Mouse (Mus musculus) urinary bladder, postnatal 0 days (tissue): ENCODE measurements around the gene 1700049E17Rik1. TPM values are rescaled to one million over a fixed set of nuclear protein-coding genes. Genes with fewer than 3 reads are reported as not detected.

ENCODE experiments used
- polyA plus RNA-seq: library from polyadenylated mRNA; unstranded; fragments of >200 nt; fragmentation: Nextera tagmentation; extraction: Ambion mirVana; gene quantifications from 2 replicates; pipeline ENCODE4 v1.2.1, GENCODE M21; 2015

The 1700049E17Rik1 gene
- not detected in 2 replicates for polyA plus RNA-seq

GRCm38 (mm10) chr14:41924649-41925048 is at the start of gene 1700049E17Rik1:
Gene 1700049E17Rik1, plus strand, starts transcription at chr14:41924949.

GRCm38 (mm10) chr14:41907190-41907589 is 17.6 kb upstream of the 1700049E17Rik1 start, which contains the start of gene Gm7980:
Gene Gm7980, minus strand, starts transcription at chr14:41907290.

GRCm38 (mm10) chr14:41943695-41944094 is 18.9 kb downstream of the 1700049E17Rik1 start, which contains the start of gene 1700024B05Rik:
Gene 1700024B05Rik, plus strand, starts transcription at chr14:41943995.

GRCm38 (mm10) chr14:41967827-41968226 is 43.1 kb downstream of the 1700049E17Rik1 start, which contains the start of gene Gm6401:
Gene Gm6401, minus strand, starts transcription at chr14:41967927.

Other genes with a start within 250 kb of the 1700049E17Rik1 start
- not detected in 2 replicates for gene Gm8068, start 223.1 kb upstream of the 1700049E17Rik1 start, polyA plus RNA-seq
- gene Gm7929, start 174.3 kb upstream of the 1700049E17Rik1 start, polyA plus RNA-seq = not detected in 2 replicates
- gene Gm47189, start 152.5 kb upstream of the 1700049E17Rik1 start, polyA plus RNA-seq = not detected in 2 replicates
- not detected in 2 replicates for gene Gm7980, start 17.7 kb upstream of the 1700049E17Rik1 start, polyA plus RNA-seq
- not detected in 2 replicates for gene 1700024B05Rik, start 19.0 kb downstream of the 1700049E17Rik1 start, polyA plus RNA-seq
- gene Gm6401, start 43.0 kb downstream of the 1700049E17Rik1 start, polyA plus RNA-seq = not detected in 2 replicates
- not detected in 2 replicates for gene Gm3543, start 58.4 kb downstream of the 1700049E17Rik1 start, polyA plus RNA-seq
- not detected in 2 replicates for gene Gm7951, start 192.4 kb downstream of the 1700049E17Rik1 start, polyA plus RNA-seq
- not detected in 2 replicates for gene Gm17027, start 237.7 kb downstream of the 1700049E17Rik1 start, polyA plus RNA-seq